Mouse (Mus musculus) small intestine, adult 2 months (tissue): ENCODE measurements around the gene Smg8. TPM values are rescaled to one million over a fixed set of nuclear protein-coding genes. Genes with fewer than 3 reads are reported as not detected.
A peak's percentile ranks its signal among the peaks of the same experiment; 100 is the strongest.

Experiments used
- H3K27ac ChIP-seq: fragments of 200-500 bp; 2 replicates; pipeline ENCODE4 v1.5.1; 2012; ENCODE audit warnings: low read depth, low read length, control low read depth, inconsistent platforms; ENCODE audit not compliant: insufficient read depth
- H3K27me3 ChIP-seq: fragments of 200-500 bp; 2 replicates; pipeline ENCODE4 v1.6.1; 2012; ENCODE audit warnings: mild to moderate bottlenecking, moderate library complexity, low read length, inconsistent platforms; ENCODE audit not compliant: control insufficient read depth, insufficient read depth
- H3K36me3 ChIP-seq: fragments of 200-500 bp; 2 replicates; pipeline ENCODE4 v1.6.1; 2012; ENCODE audit warnings: mild to moderate bottlenecking, low read length, control low read depth, inconsistent platforms; ENCODE audit not compliant: control insufficient read depth, insufficient read depth
- H3K4me1 ChIP-seq: fragments of 200-500 bp; 2 replicates; pipeline ENCODE4 v1.6.1; 2012; ENCODE audit warnings: low read length, inconsistent platforms, mixed read lengths; ENCODE audit not compliant: control insufficient read depth, insufficient read depth, insufficient read length
- H3K4me3 ChIP-seq: fragments of 200-500 bp; 2 replicates; pipeline ENCODE4 v1.5.1; 2012; ENCODE audit warnings: low read depth, mild to moderate bottlenecking, control low read depth, inconsistent platforms, low read length, moderate library complexity
- CTCF ChIP-seq: fragments of 200-500 bp; IDR thresholded peaks from 2 replicates; pipeline ENCODE4 v1.5.1; 2012; ENCODE audit warnings: low read depth, mild to moderate bottlenecking, control low read depth, inconsistent platforms, low read length, moderate library complexity, mixed read lengths; ENCODE audit not compliant: insufficient replicate concordance, insufficient read length; ENCODE audit errors: extremely low read depth
- POLR2A ChIP-seq: fragments of 200-500 bp; IDR thresholded peaks from 2 replicates; pipeline ENCODE4 v1.6.1; 2012; ENCODE audit warnings: low read depth, mild to moderate bottlenecking, control low read depth, inconsistent platforms, low read length, moderate library complexity
- WGBS: fragments of 180-500 bp; shearing (Covaris S2); methylation state at CpG from one replicate; pipeline ENCODE4 v1.1.7; 2018; 5-methylcytosine and 5-hydroxymethylcytosine counted together
- polyA plus RNA-seq: library from polyadenylated mRNA; depleted of rRNA; stranded (reverse); fragments of >200 nt; gene quantifications from 2 replicates; pipeline ENCODE4 v1.2.3, GENCODE M21; 2012; rRNA removed

Gene Smg8
- 1.8 and 2.4 TPM in 2 replicates for polyA plus RNA-seq

DNA sequence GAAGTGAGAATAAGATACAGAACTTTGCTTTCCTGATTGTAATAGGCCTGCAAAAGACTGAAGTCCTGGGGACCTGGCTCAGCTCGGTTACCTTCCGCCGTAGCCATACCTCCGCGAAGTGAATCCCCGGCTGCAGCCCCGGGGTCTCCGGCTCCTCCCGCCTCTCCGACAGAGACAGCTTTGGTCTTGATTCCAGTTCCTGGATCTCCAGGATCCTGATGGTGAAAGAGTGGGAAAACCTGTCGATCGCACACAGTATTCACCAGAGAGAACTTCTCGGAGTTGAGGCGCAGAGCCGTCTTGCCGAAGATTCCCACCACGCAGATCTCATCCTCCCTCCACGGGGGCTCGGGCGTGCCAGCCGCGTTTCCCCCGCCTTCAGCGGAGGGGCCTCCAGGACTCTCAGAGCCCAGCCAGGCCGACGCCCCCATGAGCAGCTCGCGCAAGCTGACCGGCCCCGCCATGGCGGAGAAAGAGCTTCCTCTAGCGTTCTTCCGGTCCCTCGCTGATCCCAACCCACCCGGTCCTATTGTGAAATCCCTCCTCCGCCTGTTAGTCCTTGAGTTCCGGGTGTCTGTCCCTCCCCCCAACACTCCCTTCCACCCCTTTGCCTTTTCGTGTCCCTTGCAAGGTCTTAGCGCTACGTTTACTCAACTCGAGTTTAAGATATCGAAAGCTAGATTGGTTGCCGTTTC lies at the start of gene Smg8:
Smg8 (minus strand) TSS at position 485 of the 695 bp plus-strand sequence.
- Histone ChIP-seq H3K36me3 (peaks cover 22% of the 10 kb centered on the region), H3K4me1 (peaks cover 12% of the 10 kb centered on the region; the same call in 1 of the 2 replicates), H3K27ac (peak within 1 kb of the TSS; percentile 59), H3K27me3 (no peaks in the 10 kb centered on the region), H3K4me3 (peak within 1 kb of the TSS; percentile 100)
- TF ChIP-seq CTCF (0 out of 2 replicates have a peak, but pooled peaks have one; percentile 4), POLR2A (peak; percentile 73; the same call in 1 of the 2 replicates)
- under 1% methylated on average over 43 of the region's 43 CpGs for WGBS

DNA sequence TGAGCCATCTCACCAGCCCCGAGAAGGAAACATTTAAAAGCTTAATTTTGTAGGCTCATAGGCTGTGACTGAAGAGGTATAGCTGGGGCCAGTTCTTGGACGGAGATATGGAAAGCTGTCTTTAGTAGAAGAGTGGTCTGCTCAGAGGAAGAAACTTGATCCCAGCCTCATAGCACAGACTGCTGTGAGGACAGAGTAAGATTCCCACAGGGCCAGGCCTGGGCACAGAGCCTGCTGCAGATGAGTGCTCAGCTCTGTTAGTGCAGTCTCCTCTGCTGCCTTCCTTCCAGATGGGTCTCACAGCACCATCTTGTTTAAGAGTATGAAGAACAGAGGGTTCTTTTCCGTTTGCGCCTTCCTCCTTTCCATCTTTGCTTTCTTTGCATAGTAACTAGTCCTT lies 49.7 kb upstream of the Smg8 start:
- H3K4me3 ChIP-seq, result no peak overlapping the region
- no peak overlapping the region for H3K27ac ChIP-seq
- no peaks in the 10 kb centered on the region for H3K4me1 ChIP-seq
- WGBS, result 97% methylated on average over 4 of the region's 4 CpGs
- no peaks in the 10 kb centered on the region; the same call in 1 of the 2 replicates for H3K36me3 ChIP-seq
- H3K27me3 ChIP-seq, result no peaks in the 10 kb centered on the region
- TF ChIP-seq CTCF, result no peak
- TF ChIP-seq POLR2A, result no peak

DNA sequence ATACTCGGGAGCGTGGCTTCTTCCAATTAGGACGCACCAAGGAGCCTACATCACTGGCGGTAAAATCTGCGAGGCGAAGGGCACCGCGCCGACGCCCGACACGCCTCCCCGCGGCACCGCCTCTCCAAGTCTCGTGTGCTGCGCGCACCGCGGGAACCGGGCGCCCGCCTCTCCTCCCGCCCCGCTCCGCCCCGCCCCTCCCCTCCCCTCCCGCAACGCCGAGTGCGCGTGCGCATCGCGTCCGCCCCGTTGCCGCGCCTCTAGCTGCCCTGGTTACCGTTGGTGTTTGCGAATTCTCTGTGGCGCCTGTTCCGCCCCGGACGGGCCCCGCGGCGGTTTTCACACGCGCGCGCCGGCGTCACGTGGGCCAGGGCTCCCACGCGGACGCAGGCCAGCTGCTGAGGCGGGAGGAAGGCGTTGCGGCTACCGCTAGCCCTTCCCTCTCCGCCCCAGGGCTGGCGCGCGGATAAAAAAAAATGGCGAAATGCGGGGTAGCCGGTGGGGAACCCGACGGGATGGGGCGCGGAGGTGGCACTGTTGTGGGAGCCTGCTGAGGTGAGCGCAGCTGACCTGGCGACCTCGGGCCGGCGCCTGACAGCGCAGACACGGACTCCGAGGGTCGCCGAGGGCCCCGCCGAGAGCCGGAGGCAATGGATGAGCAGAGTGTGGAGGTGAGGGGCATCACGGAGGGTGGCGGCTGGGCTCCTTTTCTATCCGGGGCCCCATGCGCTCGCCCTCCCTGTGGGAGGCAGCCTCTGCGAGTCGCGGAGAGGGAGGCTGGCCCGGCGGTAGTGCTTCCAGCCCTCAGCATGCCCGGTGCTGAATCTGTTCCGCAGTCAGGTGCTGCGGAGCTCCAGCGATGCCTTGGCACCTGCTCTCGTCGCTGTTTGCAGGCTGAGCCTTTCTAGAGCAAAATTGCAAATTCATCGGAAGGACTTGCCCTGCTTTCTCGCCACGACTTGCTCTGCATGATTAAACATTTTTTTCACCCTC lies 40.5 kb upstream of the Smg8 start, which contains the start of gene Trim37:
Trim37 (plus strand) TSS at position 254 of the 993 bp plus-strand sequence.
- peak within 1 kb of the TSS; percentile 25 for H3K27ac ChIP-seq
- H3K4me1 ChIP-seq, result no peaks in the 10 kb centered on the region
- no peaks in the 10 kb centered on the region for H3K27me3 ChIP-seq
- peaks cover 6% of the 10 kb centered on the region; the same call in 1 of the 2 replicates for H3K36me3 ChIP-seq
- no peak for TF ChIP-seq CTCF
- TF ChIP-seq POLR2A, result 0 out of 2 replicates have a peak, but pooled peaks have one; percentile 15
- H3K4me3 ChIP-seq, result peak within 1 kb of the TSS; percentile 94
- under 1% methylated on average over 91 of the region's 105 CpGs for WGBS

DNA sequence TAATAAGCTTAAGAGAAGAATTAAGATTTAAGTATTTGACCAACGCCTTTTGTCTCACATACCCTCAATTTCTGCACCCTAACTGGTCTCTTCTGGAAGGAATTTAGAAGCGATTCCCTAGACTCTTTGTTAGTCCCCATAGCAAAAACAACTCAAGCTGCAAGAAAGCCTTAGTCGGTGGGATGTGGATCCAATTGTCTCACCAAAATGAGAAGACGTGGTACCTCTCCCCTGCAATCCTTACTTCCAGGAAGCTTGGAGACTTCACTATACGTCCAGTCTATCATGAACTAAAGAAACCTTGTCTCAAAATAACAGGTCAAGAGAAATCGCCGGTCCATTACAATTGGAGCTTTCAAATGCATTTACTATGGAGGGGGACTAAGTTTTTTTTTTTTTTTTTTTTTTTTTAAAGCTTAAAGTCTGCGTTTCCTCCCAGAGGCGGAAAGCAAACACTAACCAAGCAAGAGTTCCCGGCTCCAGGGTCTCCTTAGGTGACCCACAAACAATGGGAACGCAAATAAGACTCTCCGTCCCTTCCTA lies 39.8 kb upstream of the Smg8 start:
- H3K36me3 ChIP-seq, result peaks cover 8% of the 10 kb centered on the region; the same call in 1 of the 2 replicates
- TF ChIP-seq POLR2A (no peak), CTCF (no peak)
- WGBS, result 3% methylated on average over 12 of the region's 12 CpGs
- H3K4me1 ChIP-seq, result no peaks in the 10 kb centered on the region
- H3K27me3 ChIP-seq, result no peaks in the 10 kb centered on the region
- H3K27ac ChIP-seq, result no peak overlapping the region; the same call in 1 of the 2 replicates
- peak overlapping the region; percentile 94 for H3K4me3 ChIP-seq

DNA sequence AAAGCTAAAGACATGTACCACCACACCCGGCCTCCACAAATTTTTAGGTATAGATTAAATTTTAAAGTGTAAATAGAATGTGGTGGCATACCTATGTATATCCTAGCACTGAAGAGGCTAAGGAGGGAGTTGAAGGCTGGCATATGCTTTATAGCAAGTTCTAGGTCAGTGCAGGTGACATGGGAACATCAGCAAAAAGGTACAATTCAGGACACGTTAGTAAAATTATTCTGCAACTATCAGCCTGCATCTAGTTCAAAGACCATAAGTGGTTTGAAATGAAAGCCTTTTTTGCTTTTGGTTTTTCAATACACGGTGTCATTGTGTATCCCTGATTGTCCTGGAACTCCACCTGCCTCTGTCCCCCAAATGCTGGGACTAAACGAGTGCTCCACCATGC lies 39.0 kb upstream of the Smg8 start:
- peaks cover 9% of the 10 kb centered on the region; the same call in 1 of the 2 replicates for H3K36me3 ChIP-seq
- no peaks in the 10 kb centered on the region for H3K4me1 ChIP-seq
- no peaks in the 10 kb centered on the region for H3K27me3 ChIP-seq
- TF ChIP-seq CTCF (no peak), POLR2A (no peak)
- H3K27ac ChIP-seq, result no peak overlapping the region
- 63% methylated on average over 4 of the region's 4 CpGs for WGBS
- no peak overlapping the region for H3K4me3 ChIP-seq

DNA sequence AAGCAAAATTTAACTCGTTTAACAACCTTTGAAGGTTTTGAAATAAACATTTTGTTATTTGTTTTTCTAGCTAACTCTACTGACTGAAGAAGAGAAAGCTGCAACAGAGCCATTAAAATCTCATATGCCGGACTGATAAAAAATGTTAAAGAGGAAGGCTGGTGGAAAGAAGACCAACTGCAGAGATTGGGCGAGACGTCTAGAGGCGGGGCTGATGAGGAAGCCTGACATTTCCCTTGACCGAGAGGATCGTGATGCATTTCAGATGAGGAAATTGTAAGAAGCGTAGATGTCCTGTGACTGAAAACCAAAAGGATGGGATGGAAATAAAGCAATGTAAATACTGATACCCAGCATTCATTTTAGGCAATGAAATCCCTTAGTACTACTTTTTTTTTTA lies 35.3 kb upstream of the Smg8 start:
- no peak for TF ChIP-seq CTCF
- TF ChIP-seq POLR2A, result no peak
- no peaks in the 10 kb centered on the region for H3K27me3 ChIP-seq
- WGBS, result 81% methylated on average over 8 of the region's 8 CpGs
- H3K27ac ChIP-seq, result no peak overlapping the region
- no peaks in the 10 kb centered on the region for H3K4me1 ChIP-seq
- no peak overlapping the region for H3K4me3 ChIP-seq
- H3K36me3 ChIP-seq, result peaks cover 18% of the 10 kb centered on the region; the same call in 1 of the 2 replicates
